Mouse (Mus musculus) ES-E14 (cell line): Measurements from ENCODE around the gene Sema6b. TPM values are rescaled to one million over a fixed set of nuclear protein-coding genes. Genes with fewer than 3 reads are reported as not detected.

Experiments
- DNase-seq: peaks from one replicate; pipeline ENCODE4 v3.0.0-alpha.2; 2013; ENCODE audit warnings: low read depth, low spot score
- H3K27ac ChIP-seq: 2 replicates; pipeline ENCODE4 v1.5.1; 2012; ENCODE audit warnings: low read depth, mild to moderate bottlenecking, low read length, moderate library complexity, mixed read lengths; ENCODE audit not compliant: poor library complexity, insufficient read depth, severe bottlenecking
- H3K36me3 ChIP-seq: 2 replicates; pipeline ENCODE4 v1.6.1; 2012; ENCODE audit warnings: mild to moderate bottlenecking, low read length, moderate library complexity, mixed read lengths; ENCODE audit not compliant: control insufficient read depth, poor library complexity, insufficient read depth, severe bottlenecking
- H3K4me1 ChIP-seq, 2 experiments: fragments of 150-350 bp in 1 of 2; sonication (generic) in 1 of 2; 2 replicates each; pipeline ENCODE4 v1.6.1; 2012; ENCODE audit warnings: low read length in 2 of 2, mild to moderate bottlenecking in 1 of 2, mixed read lengths in 1 of 2; ENCODE audit not compliant: control insufficient read depth in 2 of 2, insufficient read depth in 2 of 2, poor library complexity in 1 of 2
- H3K4me3 ChIP-seq, 2 experiments: fragments of 150-350 bp in 1 of 2; sonication (generic) in 1 of 2; 2 replicates each; pipeline ENCODE4 v1.5.1; 2012; ENCODE audit warnings: low read length in 2 of 2, low read depth in 1 of 2, mild to moderate bottlenecking in 1 of 2, mixed read lengths in 1 of 2; ENCODE audit not compliant: insufficient read depth in 1 of 2, poor library complexity in 1 of 2, severe bottlenecking in 1 of 2
- H3K9ac ChIP-seq: 2 replicates; pipeline ENCODE4 v1.6.1; 2012; ENCODE audit warnings: low read depth, mild to moderate bottlenecking, low read length, mixed read lengths; ENCODE audit not compliant: poor library complexity, insufficient read depth, severe bottlenecking
- H3K9me3 ChIP-seq: fragments of 150-350 bp; sonication (generic); 2 replicates; pipeline ENCODE4 v1.6.1; 2012; ENCODE audit warnings: low read depth, mild to moderate bottlenecking, low read length; ENCODE audit not compliant: control insufficient read depth, insufficient read depth
- CHD2 ChIP-seq: IDR thresholded peaks from 2 replicates; pipeline ENCODE4 v1.6.1; 2014; ENCODE audit warnings: mild to moderate bottlenecking, low read depth, low read length, inconsistent platforms
- HCFC1 ChIP-seq: IDR thresholded peaks from 2 replicates; pipeline ENCODE4 v1.6.1; 2012; ENCODE audit warnings: low read length, inconsistent platforms, borderline replicate concordance; ENCODE audit not compliant: insufficient read depth
- MAFK ChIP-seq: IDR thresholded peaks from 2 replicates; pipeline ENCODE4 v1.6.1; 2014; ENCODE audit warnings: mild to moderate bottlenecking, low read depth, low read length, inconsistent platforms; ENCODE audit not compliant: insufficient read depth
- ZC3H11A ChIP-seq: IDR thresholded peaks from 2 replicates; pipeline ENCODE4 v1.6.1; 2012; ENCODE audit warnings: low read depth, mild to moderate bottlenecking, inconsistent platforms, low read length, borderline replicate concordance
- ZNF384 ChIP-seq: IDR thresholded peaks from 2 replicates; pipeline ENCODE4 v1.6.1; 2012; ENCODE audit warnings: low read depth, low read length, inconsistent platforms
- in situ Hi-C, 2 experiments: fragments of 600-800 bp; cut with MboI; formaldehyde crosslinking; loops; one replicate each; pipeline ENCODE4 v1.15.1; 2025; ENCODE audit warnings: low sequenced_read_pairs in 2 of 2, inconsistent platforms in 1 of 2; ENCODE audit not compliant: unreplicated experiment in 2 of 2
- total RNA-seq: library from RNA; depleted of rRNA; stranded (reverse); fragments of 300-350 nt; gene quantifications from 2 replicates; pipeline ENCODE4 v1.2.3, GENCODE M21; 2012

Gene Sema6b
- total RNA-seq, 1 experiment = 2.9 TPM

DNA sequence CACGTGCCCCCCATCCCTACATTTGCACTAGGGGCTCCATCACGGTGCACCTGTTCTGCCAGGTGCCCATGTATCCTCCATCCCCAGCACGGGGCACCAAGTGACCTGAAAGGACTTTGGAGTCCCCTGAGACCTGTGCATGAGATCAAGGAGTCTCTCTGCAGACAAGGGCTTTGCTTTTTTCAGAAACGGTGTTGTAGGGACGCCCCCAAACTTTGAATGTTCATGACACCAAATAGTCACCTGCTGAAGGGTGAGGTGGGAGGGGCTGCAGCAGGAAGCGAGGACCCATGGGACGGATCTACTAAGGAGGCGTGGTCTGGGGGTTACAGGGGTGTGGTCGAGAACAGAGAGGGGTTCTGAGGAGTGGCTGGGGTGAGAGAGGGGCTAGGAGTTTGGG, 8.1 kb upstream of the Sema6b start:
- H3K36me3 ChIP-seq = no peaks in the 10 kb centered on the region
- no peaks in the 10 kb centered on the region for H3K9me3 ChIP-seq
- peaks cover 0 to 14% of the 10 kb centered on the region in 2 experiments; a peak in 1 of 4 replicates for H3K4me1 ChIP-seq
- DNase-seq = no peak
- TF ChIP-seq ZC3H11A = no peak
- TF ChIP-seq ZNF384 = no peak
- no peak for TF ChIP-seq MAFK
- no peak for TF ChIP-seq CHD2
- no peak for TF ChIP-seq HCFC1
- in situ Hi-C loops = no loop called here
- no peak overlapping the region for H3K9ac ChIP-seq
- no peak overlapping the region for H3K27ac ChIP-seq
- peak overlapping the region in 1 of 2 experiments; percentile 39; a peak in 1 of 4 replicates for H3K4me3 ChIP-seq

DNA sequence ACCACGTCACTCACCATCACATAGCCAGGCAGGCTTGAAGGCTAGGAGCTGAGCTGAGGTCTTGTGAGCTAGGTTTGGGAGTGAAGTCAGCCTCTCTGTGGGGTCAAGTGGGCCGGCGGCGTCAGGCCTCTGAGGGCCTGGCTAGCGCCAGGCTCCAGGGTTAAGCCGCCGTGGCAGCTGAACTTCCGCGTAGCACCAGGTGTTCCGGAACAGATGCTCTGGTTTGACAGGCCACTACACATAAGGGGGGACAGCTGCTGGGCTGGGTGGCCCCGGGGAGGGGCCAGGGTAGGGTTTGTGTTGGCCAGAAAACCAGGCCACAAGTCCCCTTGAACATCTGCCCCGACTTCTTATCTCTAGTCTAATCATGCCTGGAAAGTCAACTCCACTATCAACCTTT, 7.3 kb upstream of the Sema6b start:
- Histone ChIP-seq H3K4me1 (peaks cover 0 to 14% of the 10 kb centered on the region in 2 experiments; a peak in 1 of 4 replicates), H3K27ac (no peak overlapping the region), H3K4me3 (no peak overlapping the region), H3K9ac (no peak overlapping the region), H3K9me3 (no peaks in the 10 kb centered on the region), H3K36me3 (no peaks in the 10 kb centered on the region)
- TF ChIP-seq MAFK = no peak
- TF ChIP-seq HCFC1 = no peak
- no peak for TF ChIP-seq ZNF384
- TF ChIP-seq CHD2 = no peak
- TF ChIP-seq ZC3H11A = no peak
- DNase-seq = no peak
- in situ Hi-C loops = no loop called here

DNA sequence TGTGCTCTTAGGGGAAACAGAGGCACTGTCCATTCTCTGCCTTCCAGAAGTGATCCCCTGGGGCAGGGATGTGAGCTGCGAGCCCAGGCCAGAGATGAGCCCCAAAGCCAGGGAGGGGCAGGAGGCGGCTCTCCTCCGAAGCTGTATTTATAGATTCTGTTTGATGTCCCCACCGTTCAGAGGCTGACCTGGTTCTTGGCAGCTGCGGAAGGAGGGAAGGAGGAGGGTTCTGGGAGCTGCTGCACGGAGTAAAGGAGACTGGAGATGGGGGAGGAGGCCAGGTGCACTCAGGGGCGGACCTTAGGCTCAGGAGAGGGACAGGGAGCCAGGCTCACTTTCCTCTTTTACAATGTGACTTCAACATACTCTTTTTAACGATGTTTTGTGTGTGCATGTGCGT, 6.0 kb upstream of the Sema6b start:
- no peaks in the 10 kb centered on the region for H3K9me3 ChIP-seq
- H3K27ac ChIP-seq = no peak overlapping the region
- no peak for DNase-seq
- H3K36me3 ChIP-seq = no peaks in the 10 kb centered on the region
- TF ChIP-seq MAFK = no peak
- no peak for TF ChIP-seq CHD2
- H3K4me3 ChIP-seq = no peak overlapping the region
- peaks cover 0 to 14% of the 10 kb centered on the region in 2 experiments; a peak in 1 of 4 replicates for H3K4me1 ChIP-seq
- H3K9ac ChIP-seq = no peak overlapping the region
- in situ Hi-C loops = no loop called here

DNA sequence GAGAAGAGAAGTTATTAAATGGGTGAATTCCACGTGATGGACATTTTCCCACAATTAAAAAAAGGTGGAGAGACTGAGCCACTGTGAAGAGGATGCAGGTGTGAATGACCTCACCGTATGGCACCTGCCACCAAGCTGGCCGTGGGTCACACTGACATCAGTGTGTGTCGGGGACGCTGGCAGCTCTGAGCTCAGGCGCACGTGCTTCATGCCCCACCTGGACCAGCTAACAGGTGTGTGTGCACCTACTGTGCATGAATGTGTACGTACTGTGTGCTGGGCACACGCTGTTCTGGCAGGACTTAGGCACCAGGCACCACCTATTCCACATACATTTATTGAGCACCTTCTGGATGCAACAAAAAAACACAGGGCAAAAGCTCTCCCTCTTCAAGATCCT, 4.4 kb upstream of the Sema6b start:
- no peak for TF ChIP-seq MAFK
- no peak for TF ChIP-seq CHD2
- TF ChIP-seq ZC3H11A = no peak
- no peak for TF ChIP-seq HCFC1
- TF ChIP-seq ZNF384 = no peak
- H3K4me3 ChIP-seq = no peak overlapping the region
- no peak overlapping the region for H3K9ac ChIP-seq
- no peak for DNase-seq
- peaks cover 0 to 14% of the 10 kb centered on the region in 2 experiments; a peak in 1 of 4 replicates for H3K4me1 ChIP-seq
- no peaks in the 10 kb centered on the region for H3K9me3 ChIP-seq
- H3K36me3 ChIP-seq = no peaks in the 10 kb centered on the region
- in situ Hi-C loops = no loop called here
- no peak overlapping the region for H3K27ac ChIP-seq
